Mouse (Mus musculus) spleen, postnatal 10 days (tissue): Measurements from ENCODE around the gene Yod1.

ENCODE experiments used
- DNase-seq, 2 experiments: peaks; one replicate each; pipeline ENCODE4 v3.0.0; 2021 to 2022; ENCODE audit warnings: low spot score in 2 of 2

Gene Yod1

GRCm38 (mm10) chr1:130717291-130717871 lies at the start of gene Yod1:
Yod1 (plus strand) TSS chr1:130717327.
- peak; percentile 93 to 95 for DNase-seq

DNA sequence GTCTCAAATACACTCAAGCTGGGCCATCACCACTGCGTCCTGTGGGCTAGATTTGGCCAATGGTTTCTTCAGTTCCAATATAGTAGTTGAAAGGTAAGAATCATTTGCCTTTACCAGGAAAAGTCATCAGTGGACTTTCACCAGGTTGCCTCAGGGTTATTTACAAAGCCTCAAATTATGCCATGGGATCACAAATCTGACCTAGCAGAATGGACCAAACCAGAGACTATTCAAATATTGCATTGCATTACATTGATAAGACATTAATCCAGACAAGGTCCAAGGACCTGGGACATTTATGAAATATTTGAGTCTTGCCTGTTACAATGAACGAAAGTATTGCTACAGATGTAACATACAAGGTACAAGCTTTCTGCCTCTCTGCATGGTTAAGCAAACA lies 38.6 kb upstream of the Yod1 start:
- no peak for DNase-seq

GRCm38 (mm10) chr1:130681075-130681474 lies 36.1 kb upstream of the Yod1 start:
- DNase-seq, result no peak

GRCm38 (mm10) chr1:130681656-130682413 lies 35.3 kb upstream of the Yod1 start:
- no peak for DNase-seq

GRCm38 (mm10) chr1:130683905-130684304 lies 33.2 kb upstream of the Yod1 start:
- no peak for DNase-seq

DNA sequence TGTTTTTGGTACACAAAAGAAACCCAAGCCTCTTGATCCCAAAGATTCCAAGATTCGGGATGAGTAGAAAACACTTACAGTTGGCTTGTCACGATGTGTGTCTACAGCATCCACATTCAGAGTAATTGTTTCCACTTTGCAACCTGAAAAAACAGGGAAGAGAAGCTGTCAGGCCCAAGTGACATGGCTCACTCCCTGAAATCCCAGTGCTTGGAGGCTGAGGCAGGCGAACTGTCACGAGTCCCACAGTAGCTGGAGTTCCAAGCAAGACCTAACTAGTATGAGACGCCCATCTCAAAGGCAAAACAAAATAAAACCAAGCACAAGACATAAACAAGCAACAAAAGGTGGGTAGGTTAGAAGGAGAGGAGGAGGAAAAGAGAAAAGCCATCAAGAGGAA lies 18.5 kb upstream of the Yod1 start:
- no peak for DNase-seq

DNA sequence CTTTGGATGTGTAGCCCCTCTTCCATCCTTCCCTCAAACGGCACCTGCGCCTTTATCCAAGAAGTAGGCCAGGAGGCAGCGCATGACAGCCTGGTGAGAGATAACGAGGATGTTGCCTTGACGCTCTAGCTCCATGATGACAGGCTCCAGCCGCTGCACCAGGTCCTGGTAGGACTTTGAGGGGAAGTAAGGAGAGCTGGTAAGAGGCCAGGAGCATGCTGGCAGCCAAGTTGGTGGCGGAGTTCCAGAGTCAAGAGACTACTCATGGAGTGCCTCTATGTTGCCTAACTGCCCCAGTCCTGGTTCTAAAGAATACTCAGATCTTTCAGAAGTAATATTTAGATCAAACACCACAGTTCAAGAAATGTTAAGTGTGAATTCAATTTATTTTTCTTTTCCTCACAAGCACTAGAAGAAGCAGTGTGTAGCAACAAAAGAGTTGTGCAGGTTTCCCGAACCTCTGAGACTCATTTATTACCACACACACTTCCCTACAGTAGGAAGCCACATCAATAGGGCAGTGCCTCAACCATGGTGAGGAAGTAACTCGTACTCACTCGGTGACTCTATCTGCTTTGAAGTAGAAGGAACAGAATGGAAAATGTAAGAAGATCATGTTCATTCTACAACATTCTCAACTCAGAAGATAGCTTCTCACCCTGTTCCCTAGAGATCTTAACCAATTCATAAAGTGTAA lies 17.0 kb upstream of the Yod1 start:
- no peak for DNase-seq

- DNase-seq, result no peak
Measured at GRCm38 (mm10) chr1:130701976-130702375, 15.2 kb upstream of the Yod1 start.

DNA sequence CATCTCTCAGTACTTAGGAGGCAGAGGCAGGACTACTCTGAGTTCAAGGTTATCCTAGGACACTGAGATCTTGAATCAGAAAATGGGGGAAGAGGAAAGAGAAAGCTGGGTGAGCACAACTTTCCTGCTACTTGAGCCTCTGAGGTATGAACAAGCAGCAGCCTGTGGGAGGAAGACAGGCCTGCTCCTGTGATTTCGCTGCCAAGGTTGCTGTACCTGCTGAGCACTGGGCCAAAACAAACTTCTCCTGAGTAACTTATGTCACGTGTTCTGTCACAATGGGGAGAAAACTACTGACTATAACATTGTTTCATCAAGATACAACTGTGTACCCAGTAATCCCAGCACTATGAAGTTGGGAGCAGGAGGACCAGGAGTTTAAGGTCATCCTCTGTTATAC lies 13.5 kb upstream of the Yod1 start:
- no peak for DNase-seq

DNA sequence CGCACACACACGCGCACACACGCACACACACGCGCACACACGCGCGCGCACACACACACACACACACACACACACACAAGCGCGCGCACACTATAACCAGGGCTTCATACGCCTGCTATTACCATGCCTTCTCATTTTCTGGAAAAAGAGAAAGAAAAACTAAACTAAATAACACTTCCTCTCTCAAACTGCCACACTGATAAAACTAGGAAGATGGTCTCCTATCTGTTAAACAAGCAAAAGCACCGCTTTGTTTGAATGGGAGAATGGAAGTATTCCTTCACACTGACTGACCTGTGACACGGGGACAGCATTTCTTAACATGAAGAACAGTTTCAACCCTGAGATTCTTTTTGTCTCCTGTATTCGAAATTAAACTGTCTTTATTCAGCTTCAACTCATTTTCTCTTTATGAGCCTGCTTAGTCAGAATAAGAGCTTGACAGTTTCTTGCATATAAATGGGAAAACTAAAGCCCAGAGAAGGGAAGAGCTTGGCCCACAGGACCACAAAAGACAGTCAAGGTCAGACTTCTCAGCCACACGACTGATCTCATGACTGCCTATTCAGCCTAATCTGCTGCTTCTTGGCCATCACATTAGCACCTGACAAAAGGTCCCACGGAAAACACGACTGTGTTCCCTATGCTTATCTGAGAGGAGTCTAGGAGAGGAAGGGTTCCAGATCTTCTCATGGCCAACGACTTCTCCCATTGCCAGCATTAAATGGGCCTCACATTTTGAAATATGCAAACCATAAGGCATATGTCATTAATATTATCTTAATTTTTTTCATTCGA lies 6.6 kb upstream of the Yod1 start:
- no peak for DNase-seq

DNA sequence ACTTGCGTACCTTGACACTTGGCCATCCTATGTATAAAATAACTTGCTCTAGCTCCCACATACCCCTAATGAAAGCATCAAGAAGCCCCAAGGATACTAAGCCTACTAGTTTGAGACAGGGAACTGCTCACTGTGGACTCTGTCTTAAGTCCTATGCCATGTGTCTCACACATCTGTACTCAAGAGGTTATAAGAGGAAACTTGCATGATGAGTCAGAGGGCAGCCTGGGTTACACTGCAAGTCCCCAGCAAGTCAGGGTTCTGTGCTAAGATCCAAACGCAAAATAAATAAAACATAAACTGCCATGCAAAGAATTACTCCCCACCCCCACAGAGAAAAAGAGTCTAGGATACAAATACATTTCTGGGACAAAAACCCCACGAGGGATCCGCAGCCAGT lies 3.1 kb upstream of the Yod1 start:
- no peak for DNase-seq

DNA sequence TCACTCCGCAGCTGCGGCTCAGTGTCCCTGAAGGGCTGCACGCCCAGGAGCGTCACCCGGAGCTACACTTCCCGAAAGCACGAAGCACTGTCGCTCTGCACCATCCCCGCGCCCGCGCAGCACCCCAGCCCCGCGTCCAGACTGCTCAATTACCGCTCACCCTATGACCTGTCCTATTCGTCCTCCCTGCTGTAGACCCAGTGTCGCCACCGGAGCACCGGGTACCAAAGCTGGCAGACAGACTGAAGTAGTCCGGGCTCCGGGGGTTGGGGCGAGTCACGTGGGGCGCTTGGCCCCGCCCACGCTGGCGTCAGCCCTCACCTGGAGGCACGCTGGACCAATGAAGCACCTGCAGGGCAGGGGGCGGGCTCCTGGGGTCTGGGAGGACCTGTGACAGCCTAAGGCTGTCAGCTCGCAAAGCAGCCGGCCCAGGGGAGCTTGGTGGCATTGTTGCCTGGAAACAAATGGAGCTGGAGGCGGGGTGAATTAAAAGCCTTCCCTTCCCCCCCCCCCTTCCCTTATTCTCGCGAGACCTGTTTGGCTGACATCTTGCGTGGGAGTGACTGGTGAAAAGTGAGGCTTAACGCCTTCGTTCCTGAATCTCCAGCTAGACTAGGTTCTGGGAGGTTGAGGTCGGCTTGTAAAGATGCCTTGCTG lies 1.4 kb upstream of the Yod1 start, which contains the start of gene Gm29427:
Gm29427 (minus strand) TSS at position 239 of the 657 bp plus-strand sequence.
- DNase-seq, result peak; percentile 95 to 98

- no peak for DNase-seq
Measured at GRCm38 (mm10) chr1:130716218-130716512, 962 bp upstream of the Yod1 start.

- DNase-seq, result peak in 1 of 2 experiments; percentile 56
Measured at GRCm38 (mm10) chr1:130716513-130717290, 425 bp upstream of the Yod1 start.

DNA sequence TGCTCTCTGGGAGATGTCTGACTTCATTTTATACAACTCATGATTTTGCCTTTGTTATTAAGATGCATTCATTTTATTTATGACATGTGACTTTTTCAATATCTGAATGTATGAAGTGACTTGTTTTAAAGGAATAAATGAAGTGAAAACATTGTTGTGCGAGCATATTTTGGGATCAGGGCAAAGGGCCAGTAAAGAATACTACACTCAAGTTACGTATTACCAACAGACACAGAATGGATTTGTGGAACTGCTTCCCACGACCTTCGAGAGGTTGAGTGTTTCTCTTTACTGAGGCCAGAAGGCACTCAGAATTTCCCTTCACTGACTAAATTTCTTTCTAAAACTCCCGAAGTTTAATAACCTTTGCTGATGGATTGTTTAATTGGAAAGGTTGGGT lies 7.1 kb downstream of the Yod1 start:
- no peak for DNase-seq

DNA sequence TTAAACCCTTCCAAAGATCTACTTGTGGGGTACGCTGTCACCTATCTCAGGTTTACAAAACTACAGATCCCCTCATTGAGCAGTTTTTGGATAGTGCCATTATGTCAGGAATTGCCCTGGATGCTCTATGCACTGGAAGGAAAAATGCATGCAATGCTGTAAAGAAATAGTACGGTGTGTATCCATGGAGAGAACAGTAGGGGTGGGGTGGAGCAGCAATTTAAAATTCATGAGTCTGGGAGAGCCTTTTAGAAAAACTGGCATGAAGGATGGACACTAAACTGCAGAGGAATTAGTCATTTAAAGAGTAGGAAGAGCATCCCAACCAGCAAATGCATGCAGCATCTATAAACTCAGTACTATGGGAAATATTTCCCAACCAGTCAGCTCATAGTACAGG lies 9.3 kb downstream of the Yod1 start:
- no peak for DNase-seq

- DNase-seq, result no peak
Measured at GRCm38 (mm10) chr1:130728070-130728469, 10.9 kb downstream of the Yod1 start.

- no peak for DNase-seq
Measured at GRCm38 (mm10) chr1:130728708-130729107, 11.6 kb downstream of the Yod1 start.

- DNase-seq, result no peak
Measured at GRCm38 (mm10) chr1:130729153-130729552, 12.0 kb downstream of the Yod1 start, which contains the start of gene Pfkfb2. Pfkfb2 (minus strand) TSS chr1:130729253.

- no peak for DNase-seq
Measured at GRCm38 (mm10) chr1:130731741-130732337, 14.7 kb downstream of the Yod1 start, which contains the start of gene AA986860. AA986860 (plus strand) TSS chr1:130731976.
